Mouse (Mus musculus) cerebellum, adult 2 months (tissue): Measurements from ENCODE around the gene Cdh12.

Experiments
- CTCF ChIP-seq: fragments of 200-500 bp; IDR thresholded peaks from 2 replicates; pipeline ENCODE4 v1.5.1; 2011; ENCODE audit warnings: low read depth, mild to moderate bottlenecking, control low read depth, low read length, moderate library complexity, borderline replicate concordance; ENCODE audit not compliant: insufficient read depth
- POLR2A ChIP-seq: fragments of 200-500 bp; IDR thresholded peaks from 2 replicates; pipeline ENCODE4 v1.6.1; 2011; ENCODE audit warnings: low read length, control low read depth, borderline replicate concordance; ENCODE audit not compliant: insufficient read depth

DNA sequence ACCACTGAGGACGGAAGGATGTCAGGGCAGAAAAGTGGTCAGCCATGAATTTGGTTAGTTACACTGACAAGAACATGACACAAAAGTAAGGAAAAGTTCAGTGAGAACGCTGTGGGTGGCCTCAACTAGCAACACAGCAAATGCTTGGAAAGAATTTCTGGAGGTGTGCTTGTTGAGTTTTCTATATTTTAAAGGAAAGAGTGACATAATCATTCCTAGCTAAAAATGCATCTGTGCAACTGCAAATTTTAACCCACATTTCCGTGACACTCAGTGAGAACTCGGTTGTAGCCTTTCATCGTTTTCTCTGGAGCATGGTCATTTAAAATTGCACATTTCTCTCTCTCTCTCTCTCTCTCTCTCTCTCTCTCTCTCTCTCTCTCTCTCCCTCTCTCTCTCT is 392.4 kb downstream of the Cdh12 start:
- TF ChIP-seq CTCF (no peak), POLR2A (no peak)
